Mouse (Mus musculus): ENCODE measurements around the gene Cyp4a10.
"Not testable (repeated sequence)": the region's sequence is repeated elsewhere in the genome, so short reads cannot be mapped to it uniquely, and the experiment has no call there.

Cyp4a10 gene

GRCm38 (mm10) chr4:115518000-115518399, at the start of gene Cyp4a10:
Gene Cyp4a10 (plus strand): TSS chr4:115518264.
- DNase-seq (ENCODE audit: low spot score) = not testable (repeated sequence)

- not testable (repeated sequence) for DNase-seq (ENCODE audit: low spot score)
These were observed 44.5 kb upstream of the Cyp4a10 start for GRCm38 (mm10) chr4:115473585-115473984.

- DNase-seq (ENCODE audit: low spot score) = peak; percentile 26
These were observed 42.0 kb upstream of the Cyp4a10 start for GRCm38 (mm10) chr4:115476051-115476450.

- no peak for DNase-seq (ENCODE audit: low spot score)
These were observed 36.9 kb upstream of the Cyp4a10 start for GRCm38 (mm10) chr4:115481006-115481652.

- no peak for DNase-seq (ENCODE audit: low spot score)
These were observed 22.1 kb upstream of the Cyp4a10 start, which contains the start of gene Cyp4a14 for GRCm38 (mm10) chr4:115496001-115496400. Gene Cyp4a14 (minus strand): TSS chr4:115496142.

GRCm38 (mm10) chr4:115497466-115497865, 20.6 kb upstream of the Cyp4a10 start:
- no peak for DNase-seq (ENCODE audit: low spot score)

- peak; percentile 19 for DNase-seq (ENCODE audit: low spot score)
These were observed 4.1 kb upstream of the Cyp4a10 start for GRCm38 (mm10) chr4:115513964-115514363.

GRCm38 (mm10) chr4:115519444-115519843, 1.4 kb downstream of the Cyp4a10 start:
- no peak for DNase-seq (ENCODE audit: low spot score)

GRCm38 (mm10) chr4:115521766-115522165, 3.7 kb downstream of the Cyp4a10 start:
- DNase-seq (ENCODE audit: low spot score) = no peak

- no peak for DNase-seq (ENCODE audit: low spot score)
These were observed 27.0 kb downstream of the Cyp4a10 start for GRCm38 (mm10) chr4:115545101-115545500.

- no peak for DNase-seq (ENCODE audit: low spot score)
These were observed 28.2 kb downstream of the Cyp4a10 start for GRCm38 (mm10) chr4:115546141-115546828.

GRCm38 (mm10) chr4:115552726-115553125, 34.7 kb downstream of the Cyp4a10 start:
- DNase-seq (ENCODE audit: low spot score) = no peak

- no peak for DNase-seq (ENCODE audit: low spot score)
These were observed 37.4 kb downstream of the Cyp4a10 start for GRCm38 (mm10) chr4:115555513-115555912.

- no peak for DNase-seq (ENCODE audit: low spot score)
These were observed 39.9 kb downstream of the Cyp4a10 start for GRCm38 (mm10) chr4:115557861-115558561.

- not testable (repeated sequence) for DNase-seq (ENCODE audit: low spot score)
These were observed 43.2 kb downstream of the Cyp4a10 start for GRCm38 (mm10) chr4:115561236-115561635.

GRCm38 (mm10) chr4:115563401-115563800, 45.3 kb downstream of the Cyp4a10 start, which contains the start of gene Cyp4a31:
Gene Cyp4a31 (plus strand): TSS chr4:115563649.
- DNase-seq (ENCODE audit: low spot score) = no peak

GRCm38 (mm10) chr4:115564469-115565225, 46.6 kb downstream of the Cyp4a10 start:
- DNase-seq (ENCODE audit: low spot score) = not testable (repeated sequence)

- no peak for DNase-seq (ENCODE audit: low spot score)
These were observed 57.2 kb downstream of the Cyp4a10 start for GRCm38 (mm10) chr4:115575255-115575654.

GRCm38 (mm10) chr4:115575776-115576175, 57.7 kb downstream of the Cyp4a10 start:
- DNase-seq (ENCODE audit: low spot score) = no peak

GRCm38 (mm10) chr4:115583036-115583435, 65.0 kb downstream of the Cyp4a10 start:
- no peak for DNase-seq (ENCODE audit: low spot score)

Measured in ovary, adult 18-20 months (tissue).